Mouse (Mus musculus): ENCODE measurements at regions not wholly inside any gene's neighbourhood (a gene's known extent, or its start where the extent isn't known, plus 50 kb on each side); places are given as distances from the start of the nearest gene placed in this dataset.

DNA sequence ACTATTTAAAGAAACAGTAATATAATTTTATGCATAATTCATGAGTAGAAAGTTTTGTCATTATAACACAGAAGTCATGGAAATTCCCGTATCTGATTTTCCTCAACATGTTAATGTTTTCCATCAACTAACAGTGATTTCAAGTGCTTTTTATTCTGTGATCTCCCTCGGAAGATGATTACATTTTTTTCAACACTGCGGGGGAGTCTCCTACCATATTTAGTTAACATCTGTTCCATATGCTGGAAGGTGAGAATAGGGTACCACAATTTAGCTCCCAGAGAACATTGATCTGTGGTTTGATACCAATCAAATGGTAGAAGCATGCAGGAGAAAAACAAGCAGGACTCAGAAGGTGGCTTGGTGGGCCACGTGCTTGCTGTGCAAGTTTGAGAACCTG lies 321.1 kb upstream of the Pmfbp1 start:
- TF ChIP-seq ZC3H11A (IDR thresholded peaks at IDR 0.05; ENCODE audit: borderline replicate concordance, low read depth, low read length) (no peak), MAFK (IDR thresholded peaks at IDR 0.05; ENCODE audit: insufficient read depth, low read depth, low read length) (no peak), HCFC1 (IDR thresholded peaks at IDR 0.05; ENCODE audit: borderline replicate concordance, insufficient read depth, low read length) (no peak)
